Comparison of ENCODE assay signal across 13 mouse cellular contexts in the genomic region with DNA sequence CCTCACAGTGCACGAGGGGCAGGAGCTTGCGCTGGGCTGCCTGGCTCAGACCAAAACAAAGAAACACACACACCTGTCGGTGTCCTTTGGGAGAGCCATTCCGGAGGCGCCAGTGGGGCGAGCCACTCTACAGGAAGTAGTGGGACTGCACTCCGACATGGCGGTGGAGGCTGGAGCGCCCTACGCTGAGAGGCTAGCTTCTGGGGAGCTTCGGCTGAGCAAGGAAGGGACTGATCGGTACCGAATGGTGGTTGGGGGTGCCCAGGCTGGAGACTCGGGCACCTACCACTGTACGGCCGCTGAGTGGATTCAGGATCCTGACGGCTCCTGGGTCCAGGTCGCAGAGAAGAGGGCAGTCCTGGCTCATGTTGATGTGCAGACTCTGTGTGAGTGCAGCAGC. TPM values are rescaled to one million over a fixed set of nuclear protein-coding genes. Genes with fewer than 3 reads are reported as not detected.
DNase-seq lines count a peak whose midpoint lies in the region; ATAC-seq and TF ChIP-seq lines count a peak whose summit lies in the region.
"Had no signal": no experiment of that assay in that cellular context is flagged by ENCODE, and none has a peak within 500 bp of the region (broad histone marks: within the 10 kb centered on the region; RNA-seq: fewer than 3 reads in every experiment).

No protein-coding gene starts in this region.

- no peaks in the 10 kb centered on the region for H3K9me3 ChIP-seq in heart, embryonic 12.5 days (replicated peaks)
- H3K9me3 ChIP-seq in midbrain, postnatal 0 days (ENCODE audit: low read length), result no peaks in the 10 kb centered on the region
- no peaks in the 10 kb centered on the region for H3K9me3 ChIP-seq in midbrain, embryonic 15.5 days
- H3K9me3 ChIP-seq in forebrain, embryonic 14.5 days (replicated peaks; ENCODE audit: control insufficient read depth, low read length), result no peaks in the 10 kb centered on the region
- H3K9me3 ChIP-seq in liver, embryonic 11.5 days (ENCODE audit: control insufficient read depth, low read length), result no peaks in the 10 kb centered on the region

- WGBS in heart, embryonic 12.5 days, result 51% methylated on average over 18 of the region's 18 CpGs
- 67% methylated on average over 18 of the region's 18 CpGs for WGBS in midbrain, postnatal 0 days
- WGBS in midbrain, embryonic 15.5 days, result 59% methylated on average over 18 of the region's 18 CpGs
- 61% methylated on average over 18 of the region's 18 CpGs for WGBS in forebrain, embryonic 14.5 days
- 68% methylated on average over 18 of the region's 18 CpGs for WGBS in liver, embryonic 11.5 days

- H3K36me3 ChIP-seq in heart, embryonic 12.5 days, result peaks cover 18% of the 10 kb centered on the region
- H3K36me3 ChIP-seq in midbrain, postnatal 0 days (ENCODE audit: insufficient read depth, low read length), result peaks cover 20% of the 10 kb centered on the region
- H3K36me3 ChIP-seq in midbrain, embryonic 15.5 days (replicated peaks), result no peaks in the 10 kb centered on the region
- peaks cover 49% of the 10 kb centered on the region for H3K36me3 ChIP-seq in forebrain, embryonic 14.5 days (ENCODE audit: control insufficient read depth, insufficient read depth, low read length)
- H3K36me3 ChIP-seq in liver, embryonic 11.5 days (ENCODE audit: control insufficient read depth, insufficient read depth, low read length), result peaks cover 5% of the 10 kb centered on the region; the same call in 1 of the 2 replicates

- H3K9ac ChIP-seq in heart, embryonic 12.5 days, result no peak overlapping the region
- H3K9ac ChIP-seq in midbrain, postnatal 0 days (replicated peaks; ENCODE audit: low read length, poor library complexity, severe bottlenecking), result 0 out of 2 replicates have a peak overlapping the region, but pooled peaks have one; percentile 13
- H3K9ac ChIP-seq in midbrain, embryonic 15.5 days, result no peak overlapping the region
- H3K9ac ChIP-seq in forebrain, embryonic 14.5 days (ENCODE audit: low read length), result peak overlapping the region; percentile 41; the same call in 1 of the 2 replicates
- H3K9ac ChIP-seq in liver, embryonic 11.5 days (ENCODE audit: low read depth, low read length), result no peak overlapping the region

- no peak for TF ChIP-seq CTCF in midbrain, postnatal 0 days (IDR thresholded peaks at IDR 0.05)

- no peak for ATAC-seq in heart, embryonic 12.5 days (ENCODE audit: insufficient number of reproducible peaks, low FRiP score)
- no peak for ATAC-seq in midbrain, postnatal 0 days (ENCODE audit: low FRiP score)
- no peak for ATAC-seq in midbrain, embryonic 15.5 days (replicated peaks)
- ATAC-seq in forebrain, embryonic 14.5 days, result no peak
- ATAC-seq in liver, embryonic 11.5 days (replicated peaks; ENCODE audit: low FRiP score), result no peak

- peak; percentile 52 for DNase-seq in cerebellum, adult 11-12 months
- DNase-seq in cerebellum, adult 11 months, result no peak
- DNase-seq in heart, postnatal 4 days, result no peak
- DNase-seq in midbrain, postnatal 0 days (ENCODE audit: low spot score), result no peak
- no peak for DNase-seq in forebrain, embryonic 14.5 days (ENCODE audit: low spot score)
- DNase-seq in liver, embryonic 11.5 days (ENCODE audit: low spot score), result no peak

- peak overlapping the region; percentile 10; the same call in 1 of the 2 replicates for H3K4me3 ChIP-seq in heart, embryonic 12.5 days
- H3K4me3 ChIP-seq in midbrain, postnatal 0 days (ENCODE audit: low read depth, low read length), result no peak overlapping the region
- no peak overlapping the region for H3K4me3 ChIP-seq in midbrain, embryonic 15.5 days
- H3K4me3 ChIP-seq in forebrain, embryonic 14.5 days (ENCODE audit: low read depth, low read length), result no peak overlapping the region
- H3K4me3 ChIP-seq in liver, embryonic 11.5 days (ENCODE audit: low read depth, low read length), result no peak overlapping the region
- H3K4me3 ChIP-seq: erythroblast, embryonic 14.5 days had no signal

- H3K27me3 ChIP-seq in heart, embryonic 12.5 days (replicated peaks), result peaks cover 54% of the 10 kb centered on the region
- no peaks in the 10 kb centered on the region for H3K27me3 ChIP-seq in midbrain, postnatal 0 days (ENCODE audit: insufficient read depth, low read length)
- H3K27me3 ChIP-seq in midbrain, embryonic 15.5 days (replicated peaks), result no peaks in the 10 kb centered on the region
- H3K27me3 ChIP-seq in forebrain, embryonic 14.5 days (replicated peaks; ENCODE audit: control insufficient read depth, insufficient read depth, low read length), result no peaks in the 10 kb centered on the region
- 0 out of 2 replicates have a peak, but pooled peaks cover under 1% of the 10 kb centered on the region for H3K27me3 ChIP-seq in liver, embryonic 11.5 days (replicated peaks; ENCODE audit: control insufficient read depth, insufficient read depth, low read length)

- peaks cover 18% of the 10 kb centered on the region for H3K4me1 ChIP-seq in heart, embryonic 12.5 days (replicated peaks)
- H3K4me1 ChIP-seq in midbrain, postnatal 0 days (ENCODE audit: insufficient read depth, low read length), result peaks cover 4% of the 10 kb centered on the region; the same call in 1 of the 2 replicates
- peaks cover 30% of the 10 kb centered on the region for H3K4me1 ChIP-seq in midbrain, embryonic 15.5 days
- H3K4me1 ChIP-seq in forebrain, embryonic 14.5 days (ENCODE audit: control insufficient read depth, insufficient read depth, low read length), result peaks cover 40% of the 10 kb centered on the region
- H3K4me1 ChIP-seq in liver, embryonic 11.5 days (replicated peaks; ENCODE audit: control insufficient read depth, insufficient read depth, low read length), result peaks cover 12% of the 10 kb centered on the region

- peak overlapping the region; percentile 35 for H3K4me2 ChIP-seq in heart, embryonic 12.5 days
- no peak overlapping the region for H3K4me2 ChIP-seq in midbrain, postnatal 0 days (ENCODE audit: low read depth, low read length, poor library complexity, severe bottlenecking)
- H3K4me2 ChIP-seq in midbrain, embryonic 15.5 days, result no peak overlapping the region
- H3K4me2 ChIP-seq in forebrain, embryonic 14.5 days (ENCODE audit: low read length), result no peak overlapping the region
- H3K4me2 ChIP-seq in liver, embryonic 11.5 days, result no peak overlapping the region

- H3K27ac ChIP-seq in heart, embryonic 12.5 days (ENCODE audit: poor library complexity, severe bottlenecking), result no peak overlapping the region
- H3K27ac ChIP-seq in midbrain, postnatal 0 days (ENCODE audit: low read depth, low read length), result no peak overlapping the region
- no peak overlapping the region for H3K27ac ChIP-seq in midbrain, embryonic 15.5 days
- H3K27ac ChIP-seq in forebrain, embryonic 14.5 days (ENCODE audit: low read depth, low read length), result peak overlapping the region; percentile 74
- H3K27ac ChIP-seq in liver, embryonic 11.5 days (ENCODE audit: low read depth, low read length), result no peak overlapping the region

RNA-seq across cellular contexts. Expression of a gene that starts 11.7 kb away (rescaled TPM):
- not detected in 2 replicates for polyA plus RNA-seq in heart, embryonic 12.5 days (2016; fragmentation: Nextera tagmentation; extraction: Ambion mirVana)
- total RNA-seq in heart, postnatal 4 days (2021), result not detected
- 13.9 and 14.1 TPM in 2 replicates for total RNA-seq in midbrain, postnatal 0 days (2014; rRNA removed)
- polyA plus RNA-seq in midbrain, postnatal 0 days (2015; fragmentation: Nextera tagmentation; extraction: Ambion mirVana), result 5.8 and 6.7 TPM in 2 replicates
- 5.6 and 5.9 TPM in 2 replicates for polyA plus RNA-seq in midbrain, embryonic 15.5 days (2015; fragmentation: Nextera tagmentation; extraction: Ambion mirVana)
- polyA plus RNA-seq in forebrain, embryonic 14.5 days (2014; fragmentation: Nextera tagmentation; extraction: Ambion mirVana), result 1.3 and 1.5 TPM in 2 replicates
- 0.39 and 0.51 TPM in 2 replicates for polyA plus RNA-seq in liver, embryonic 11.5 days (2014; fragmentation: Nextera tagmentation; extraction: Ambion mirVana)
- total RNA-seq: gastrocnemius, adult 8-10 months; heart, adult 8-10 months had no signal
- polyA plus RNA-seq: kidney, embryonic 16.5 days; limb, embryonic 11.5 days had no signal

RNA-seq across cellular contexts. Expression of a gene that starts 19.6 kb away (rescaled TPM):
- 23.4 and 25.9 TPM in 2 replicates for polyA plus RNA-seq in heart, embryonic 12.5 days (2016; fragmentation: Nextera tagmentation; extraction: Ambion mirVana)
- 10 to 100 TPM; 81.9 to 82.8 TPM for total RNA-seq in heart, postnatal 4 days (2021)
- 398 and 409 TPM in 2 replicates for total RNA-seq in midbrain, postnatal 0 days (2014; rRNA removed)
- 94.4 and 100 TPM in 2 replicates for polyA plus RNA-seq in midbrain, postnatal 0 days (2015; fragmentation: Nextera tagmentation; extraction: Ambion mirVana)
- polyA plus RNA-seq in midbrain, embryonic 15.5 days (2015; fragmentation: Nextera tagmentation; extraction: Ambion mirVana), result 56.5 and 63.1 TPM in 2 replicates
- 12.9 and 19.8 TPM in 2 replicates for polyA plus RNA-seq in forebrain, embryonic 14.5 days (2014; fragmentation: Nextera tagmentation; extraction: Ambion mirVana)
- polyA plus RNA-seq in liver, embryonic 11.5 days (2014; fragmentation: Nextera tagmentation; extraction: Ambion mirVana), result 0.16 and 0.22 TPM in 2 replicates
- polyA plus RNA-seq: erythroblast, embryonic 14.5 days had no signal

RNA-seq across cellular contexts. Expression of a gene that starts 23.6 kb away (rescaled TPM):
- polyA plus RNA-seq in heart, embryonic 12.5 days (2016; fragmentation: Nextera tagmentation; extraction: Ambion mirVana), result not detected in 2 replicates
- under 1 TPM; 0.11 to 0.14 TPM for total RNA-seq in heart, postnatal 4 days (2021)
- total RNA-seq in midbrain, postnatal 0 days (2014; rRNA removed), result 6.1 and 6.6 TPM in 2 replicates
- polyA plus RNA-seq in midbrain, postnatal 0 days (2015; fragmentation: Nextera tagmentation; extraction: Ambion mirVana), result 3.6 and 3.9 TPM in 2 replicates
- 1.8 TPM in 2 replicates for polyA plus RNA-seq in midbrain, embryonic 15.5 days (2015; fragmentation: Nextera tagmentation; extraction: Ambion mirVana)
- 1.5 and 1.6 TPM in 2 replicates for polyA plus RNA-seq in forebrain, embryonic 14.5 days (2014; fragmentation: Nextera tagmentation; extraction: Ambion mirVana)
- 0.10 TPM in 1 of 2 replicates, not detected in the other for polyA plus RNA-seq in liver, embryonic 11.5 days (2014; fragmentation: Nextera tagmentation; extraction: Ambion mirVana)
- polyA plus RNA-seq: erythroblast, embryonic 14.5 days had no signal

RNA-seq across cellular contexts. Expression of a gene that starts 56.0 kb away (rescaled TPM):
- 24.0 and 26.1 TPM in 2 replicates for polyA plus RNA-seq in heart, embryonic 12.5 days (2016; fragmentation: Nextera tagmentation; extraction: Ambion mirVana)
- 10 to 100 TPM; 19.1 to 20.1 TPM for total RNA-seq in heart, postnatal 4 days (2021)
- 114 and 115 TPM in 2 replicates for total RNA-seq in midbrain, postnatal 0 days (2014; rRNA removed)
- polyA plus RNA-seq in midbrain, postnatal 0 days (2015; fragmentation: Nextera tagmentation; extraction: Ambion mirVana), result 79.6 and 88.8 TPM in 2 replicates
- 66.2 and 77.2 TPM in 2 replicates for polyA plus RNA-seq in midbrain, embryonic 15.5 days (2015; fragmentation: Nextera tagmentation; extraction: Ambion mirVana)
- polyA plus RNA-seq in forebrain, embryonic 14.5 days (2014; fragmentation: Nextera tagmentation; extraction: Ambion mirVana), result 132 and 147 TPM in 2 replicates
- 32.9 and 33.9 TPM in 2 replicates for polyA plus RNA-seq in liver, embryonic 11.5 days (2014; fragmentation: Nextera tagmentation; extraction: Ambion mirVana)

RNA-seq across cellular contexts. Expression of a gene that starts 58.9 kb away (rescaled TPM):
- polyA plus RNA-seq in heart, embryonic 12.5 days (2016; fragmentation: Nextera tagmentation; extraction: Ambion mirVana), result 8.5 and 9.4 TPM in 2 replicates
- total RNA-seq in heart, postnatal 4 days (2021), result 10 to 100 TPM; 10.1 to 11.4 TPM
- 11.5 and 16.4 TPM in 2 replicates for total RNA-seq in midbrain, postnatal 0 days (2014; rRNA removed)
- polyA plus RNA-seq in midbrain, postnatal 0 days (2015; fragmentation: Nextera tagmentation; extraction: Ambion mirVana), result 2.2 and 2.6 TPM in 2 replicates
- 4.0 and 4.1 TPM in 2 replicates for polyA plus RNA-seq in midbrain, embryonic 15.5 days (2015; fragmentation: Nextera tagmentation; extraction: Ambion mirVana)
- polyA plus RNA-seq in forebrain, embryonic 14.5 days (2014; fragmentation: Nextera tagmentation; extraction: Ambion mirVana), result 4.8 and 5.1 TPM in 2 replicates
- 7.7 and 7.8 TPM in 2 replicates for polyA plus RNA-seq in liver, embryonic 11.5 days (2014; fragmentation: Nextera tagmentation; extraction: Ambion mirVana)

Comparison
In these comparisons a context has a peak if more than half of its experiments do, and no peak if none do; other contexts are left out.
1. H3K9ac ChIP-seq: peak in midbrain, postnatal 0 days (single experiment) and forebrain, embryonic 14.5 days (single experiment); none in heart, embryonic 12.5 days (single experiment), midbrain, embryonic 15.5 days (single experiment) and liver, embryonic 11.5 days (single experiment).
2. RNA of a gene that starts 19.6 kb away (polyA plus RNA-seq): 94.4 to 100 TPM in midbrain, postnatal 0 days, 56.5 to 63.1 TPM in midbrain, embryonic 15.5 days, 23.4 to 25.9 TPM in heart, embryonic 12.5 days and 12.9 to 19.8 TPM in forebrain, embryonic 14.5 days; 0.16 to 0.22 TPM in liver, embryonic 11.5 days; every median in the first group is over 10 times any median in the second.